Mouse (Mus musculus): ENCODE measurements around the gene Sdk1.

The Sdk1 gene

GRCm38 (mm10) chr5:142000247-142000646 is 759.0 kb downstream of the Sdk1 start:
- DNase-seq (ENCODE audit: low spot score in 2 of 2), result no peak

- DNase-seq (ENCODE audit: low spot score in 2 of 2), result no peak
These were observed 759.8 kb downstream of the Sdk1 start for GRCm38 (mm10) chr5:142001131-142001530.

GRCm38 (mm10) chr5:142001973-142002372 is 760.7 kb downstream of the Sdk1 start:
- DNase-seq (ENCODE audit: low spot score in 2 of 2), result no peak

GRCm38 (mm10) chr5:142010189-142010588 is 768.9 kb downstream of the Sdk1 start:
- DNase-seq (ENCODE audit: low spot score in 2 of 2), result no peak

- no peak for DNase-seq (ENCODE audit: low spot score in 2 of 2)
These were observed 775.7 kb downstream of the Sdk1 start for GRCm38 (mm10) chr5:142017001-142017400.

- DNase-seq (ENCODE audit: low spot score in 2 of 2), result no peak
These were observed 781.7 kb downstream of the Sdk1 start for GRCm38 (mm10) chr5:142022877-142023580.

GRCm38 (mm10) chr5:142024448-142024847 is 783.2 kb downstream of the Sdk1 start:
- no peak for DNase-seq (ENCODE audit: low spot score in 2 of 2)

GRCm38 (mm10) chr5:142036536-142036935 is 795.2 kb downstream of the Sdk1 start:
- no peak for DNase-seq (ENCODE audit: low spot score in 2 of 2)

- DNase-seq (ENCODE audit: low spot score in 2 of 2), result no peak
These were observed 797.9 kb downstream of the Sdk1 start for GRCm38 (mm10) chr5:142039236-142039635.

- no peak for DNase-seq (ENCODE audit: low spot score in 2 of 2)
These were observed 798.7 kb downstream of the Sdk1 start for GRCm38 (mm10) chr5:142039891-142040530.

GRCm38 (mm10) chr5:142041226-142041802 is 800.0 kb downstream of the Sdk1 start:
- peak in 1 of 2 experiments; percentile 11 for DNase-seq (ENCODE audit: low spot score in 2 of 2)

GRCm38 (mm10) chr5:142061781-142062180 is 820.5 kb downstream of the Sdk1 start:
- no peak for DNase-seq (ENCODE audit: low spot score in 2 of 2)

- DNase-seq (ENCODE audit: low spot score in 2 of 2), result no peak
These were observed 830.0 kb downstream of the Sdk1 start for GRCm38 (mm10) chr5:142071322-142071721.

GRCm38 (mm10) chr5:142073901-142074300 is 832.6 kb downstream of the Sdk1 start:
- no peak for DNase-seq (ENCODE audit: low spot score in 2 of 2)

- DNase-seq (ENCODE audit: low spot score in 2 of 2), result peak; percentile 33 to 40
These were observed 833.5 kb downstream of the Sdk1 start for GRCm38 (mm10) chr5:142074561-142075500.

- DNase-seq (ENCODE audit: low spot score in 2 of 2), result no peak
These were observed 839.4 kb downstream of the Sdk1 start for GRCm38 (mm10) chr5:142080661-142081060.

GRCm38 (mm10) chr5:142081076-142081475 is 839.8 kb downstream of the Sdk1 start:
- no peak for DNase-seq (ENCODE audit: low spot score in 2 of 2)

GRCm38 (mm10) chr5:142096377-142096841 is 855.1 kb downstream of the Sdk1 start:
- no peak for DNase-seq (ENCODE audit: low spot score in 2 of 2)

GRCm38 (mm10) chr5:142100176-142100575 is 858.9 kb downstream of the Sdk1 start:
- DNase-seq (ENCODE audit: low spot score in 2 of 2), result no peak

GRCm38 (mm10) chr5:142107434-142107833 is 866.1 kb downstream of the Sdk1 start:
- no peak for DNase-seq (ENCODE audit: low spot score in 2 of 2)

GRCm38 (mm10) chr5:142111989-142112388 is 870.7 kb downstream of the Sdk1 start:
- DNase-seq (ENCODE audit: low spot score in 2 of 2), result no peak

Data from urinary bladder, postnatal 36 days (tissue).